Comparison of ENCODE assay signal across 10 mouse cellular contexts in genomic region chr10:9821299-9821698, GRCm38 (mm10).
DNase-seq lines count a peak whose midpoint lies in the region; ATAC-seq and TF ChIP-seq lines count a peak whose summit lies in the region.
"Had no signal": no experiment of that assay in that cellular context is flagged by ENCODE, and none has a peak within 500 bp of the region (broad histone marks: within the 10 kb centered on the region; RNA-seq: fewer than 3 reads in every experiment).

No protein-coding gene starts in this region.

- TF ChIP-seq POLR2A in liver, adult 2 months (IDR thresholded peaks at IDR 0.05; ENCODE audit: extremely low read depth, insufficient read depth, low read length) = no peak

- H3K4me1 ChIP-seq in liver, adult 2 months (ENCODE audit: control insufficient read depth, insufficient read depth, low read length) = no peaks in the 10 kb centered on the region
- no peaks in the 10 kb centered on the region for H3K4me1 ChIP-seq in liver, embryonic 11.5 days (replicated peaks; ENCODE audit: control insufficient read depth, insufficient read depth, low read length)
- no peaks in the 10 kb centered on the region for H3K4me1 ChIP-seq in forebrain, embryonic 10.5 days
- H3K4me1 ChIP-seq: limb, embryonic 15.5 days; neural tube, embryonic 12.5 days had no signal

- H3K79me2 ChIP-seq in liver, adult 2 months (ENCODE audit: control insufficient read depth, insufficient read depth, low read length) = no peaks in the 10 kb centered on the region

- H3K4me2 ChIP-seq in liver, embryonic 11.5 days = no peak overlapping the region
- H3K4me2 ChIP-seq: limb, embryonic 15.5 days; neural tube, embryonic 12.5 days had no signal

- no peak overlapping the region for H3K27ac ChIP-seq in liver, adult 2 months (replicated peaks; ENCODE audit: insufficient read depth, low read depth, low read length)
- H3K27ac ChIP-seq in liver, embryonic 11.5 days (ENCODE audit: low read depth, low read length) = no peak overlapping the region
- H3K27ac ChIP-seq in forebrain, embryonic 10.5 days = no peak overlapping the region
- H3K27ac ChIP-seq: limb, embryonic 15.5 days; neural tube, embryonic 12.5 days had no signal

- WGBS in liver, adult 2 months = 74% methylated on average over 6 of the region's 6 CpGs
- WGBS in liver, embryonic 11.5 days = 76% methylated on average over 6 of the region's 6 CpGs
- WGBS in forebrain, embryonic 10.5 days = 71% methylated on average over 6 of the region's 6 CpGs

- H3K36me3 ChIP-seq in liver, adult 2 months (ENCODE audit: control insufficient read depth, insufficient read depth, low read length) = peaks cover 9% of the 10 kb centered on the region; the same call in 1 of the 2 replicates
- H3K36me3 ChIP-seq in liver, embryonic 11.5 days (ENCODE audit: control insufficient read depth, insufficient read depth, low read length) = no peaks in the 10 kb centered on the region
- H3K36me3 ChIP-seq in forebrain, embryonic 10.5 days (replicated peaks) = no peaks in the 10 kb centered on the region; the same call in 1 of the 2 replicates
- H3K36me3 ChIP-seq: neural tube, embryonic 12.5 days had no signal

- no peaks in the 10 kb centered on the region for H3K27me3 ChIP-seq in liver, adult 2 months (ENCODE audit: control insufficient read depth, insufficient read depth, low read length)
- H3K27me3 ChIP-seq in liver, embryonic 11.5 days (replicated peaks; ENCODE audit: control insufficient read depth, insufficient read depth, low read length) = no peaks in the 10 kb centered on the region
- H3K27me3 ChIP-seq in forebrain, embryonic 10.5 days (ENCODE audit: poor library complexity, severe bottlenecking) = no peaks in the 10 kb centered on the region
- H3K27me3 ChIP-seq: limb, embryonic 15.5 days; neural tube, embryonic 12.5 days had no signal

- no peaks in the 10 kb centered on the region for H3K9me3 ChIP-seq in liver, embryonic 11.5 days (ENCODE audit: control insufficient read depth, low read length)
- H3K9me3 ChIP-seq in forebrain, embryonic 10.5 days = no peaks in the 10 kb centered on the region
- H3K9me3 ChIP-seq: limb, embryonic 15.5 days; neural tube, embryonic 12.5 days had no signal

- no peak overlapping the region for H3K9ac ChIP-seq in liver, adult 2 months (ENCODE audit: low read depth, low read length)
- no peak overlapping the region for H3K9ac ChIP-seq in liver, embryonic 11.5 days (ENCODE audit: low read depth, low read length)
- H3K9ac ChIP-seq: limb, embryonic 15.5 days; neural tube, embryonic 12.5 days had no signal

- ATAC-seq in liver, embryonic 11.5 days (replicated peaks; ENCODE audit: low FRiP score) = no peak

- TF ChIP-seq CTCF in liver, adult 2 months (IDR thresholded peaks at IDR 0.05; ENCODE audit: low read depth, low read length) = 0 out of 2 replicates have a peak, but pooled peaks have one; percentile 12

- H3K4me3 ChIP-seq in liver, adult 2 months (ENCODE audit: insufficient read depth, low read depth, low read length) = no peak overlapping the region
- no peak overlapping the region for H3K4me3 ChIP-seq in liver, embryonic 11.5 days (ENCODE audit: low read depth, low read length)
- H3K4me3 ChIP-seq in forebrain, embryonic 10.5 days = no peak overlapping the region
- H3K4me3 ChIP-seq: limb, embryonic 15.5 days; neural tube, embryonic 12.5 days had no signal

- peak; percentile 10 to 48 for DNase-seq in adrenal gland, adult (ENCODE audit: inconsistent age in 2 of 2, low spot score in 1 of 2)
- DNase-seq in adrenal gland, postnatal 4 days (ENCODE audit: low spot score in 2 of 2) = no peak
- DNase-seq in liver, adult 2 months (ENCODE audit: extremely low read depth, low read depth, low spot score) = no peak
- DNase-seq in liver, embryonic 11.5 days (ENCODE audit: low spot score) = no peak
- DNase-seq in cerebellum, postnatal 10 days = peak; percentile 40 to 46
- peak; percentile 49 for DNase-seq in naive thymus-derived CD4-positive, alpha-beta T cell, adult 2 months (ENCODE audit: low read depth)
- DNase-seq in left cerebral cortex, adult 18-20 months (ENCODE audit: low spot score in 2 of 2) = no peak
- DNase-seq in forebrain, embryonic 10.5 days (ENCODE audit: extremely low spot score, low spot score) = no peak

Comparison
In these comparisons a context has a peak if more than half of its experiments do, and no peak if none do; other contexts are left out.
1. DNase-seq: peak in adrenal gland, adult (2 of 2), cerebellum, postnatal 10 days (2 of 2) and naive thymus-derived CD4-positive, alpha-beta T cell, adult 2 months (single experiment); none in adrenal gland, postnatal 4 days (0 of 2), liver, adult 2 months (single experiment), liver, embryonic 11.5 days (single experiment), left cerebral cortex, adult 18-20 months (0 of 2) and forebrain, embryonic 10.5 days (single experiment).